Comparison of ENCODE assay signal across 8 mouse cellular contexts in genomic region chr4:138453753-138454570, GRCm38 (mm10). TPM values are rescaled to one million over a fixed set of nuclear protein-coding genes. Genes with fewer than 3 reads are reported as not detected.
DNase-seq lines count a peak whose midpoint lies in the region; ATAC-seq and TF ChIP-seq lines count a peak whose summit lies in the region.

TSS of gene Camk2n1 (plus strand) at chr4:138454314.

- no peaks in the 10 kb centered on the region for H3K27me3 ChIP-seq in hindbrain, embryonic 16.5 days (replicated peaks; ENCODE audit: control insufficient read depth, insufficient read depth, low read length)

- no peak for TF ChIP-seq CTCF in gastrocnemius, adult 2 months (IDR thresholded peaks at IDR 0.05)

- intact Hi-C loops in gastrocnemius, adult 2 months (cut with DNase I): loop anchor here (2.0 kb wide), 1 partner anchor 103 kb away; no protein-coding TSS in a partner anchor

- peak within 1 kb of the TSS; percentile 97 for H3K9ac ChIP-seq in hindbrain, embryonic 16.5 days (ENCODE audit: low read depth, low read length)

- peak; percentile 83 for ATAC-seq in hindbrain, embryonic 16.5 days

- peak within 1 kb of the TSS; percentile 89 for H3K4me3 ChIP-seq in gastrocnemius, adult 2 months
- peak within 1 kb of the TSS; percentile 98 for H3K4me3 ChIP-seq in hindbrain, embryonic 16.5 days (ENCODE audit: low read length)

- H3K36me3 ChIP-seq in hindbrain, embryonic 16.5 days (ENCODE audit: control insufficient read depth, insufficient read depth, low read length): no peaks in the 10 kb centered on the region

- WGBS in hindbrain, embryonic 16.5 days: under 1% methylated on average over 57 of the region's 64 CpGs

- peaks cover 34% of the 10 kb centered on the region for H3K4me1 ChIP-seq in hindbrain, embryonic 16.5 days (ENCODE audit: control insufficient read depth, insufficient read depth, low read depth, low read length)

- no peaks in the 10 kb centered on the region for H3K9me3 ChIP-seq in hindbrain, embryonic 16.5 days (ENCODE audit: control insufficient read depth, low read length)

- H3K27ac ChIP-seq in gastrocnemius, adult 2 months: peak within 1 kb of the TSS; percentile 93
- peak within 1 kb of the TSS; percentile 96 for H3K27ac ChIP-seq in hindbrain, embryonic 16.5 days (ENCODE audit: low read depth, low read length)

- DNase-seq in ZHBTc4 (ENCODE audit: low read depth, low spot score): peak; percentile 77
- peak; percentile 76 to 89 for DNase-seq in cerebellum, postnatal 36 days
- peak; percentile 90 for DNase-seq in gastrocnemius, adult 2 months
- peak; percentile 75 for DNase-seq in left cerebral cortex, adult 11 months (ENCODE audit: low spot score)
- peak; percentile 92 for DNase-seq in lung, postnatal 10 days
- DNase-seq in ovary, postnatal 36 days (ENCODE audit: low spot score): peak; percentile 83
- peak; percentile 45 for DNase-seq in urinary bladder, postnatal 10 days (ENCODE audit: low spot score)

- H3K4me2 ChIP-seq in hindbrain, embryonic 16.5 days (ENCODE audit: low read length): peak within 1 kb of the TSS; percentile 92

RNA-seq across cellular contexts. Expression of gene Camk2n1, which starts in this region (rescaled TPM):
- 1 to 10 TPM; 5.8 to 7.0 TPM for total RNA-seq in gastrocnemius, adult 2 months (2021)
- 15.5 and 16.7 TPM in 2 replicates for polyA plus RNA-seq in hindbrain, embryonic 16.5 days (2015; fragmentation: Nextera tagmentation; extraction: Ambion mirVana)

Comparison
In these comparisons a context has a peak if more than half of its experiments do, and no peak if none do; other contexts are left out.
1. Peak in every context shown above with its lines: DNase-seq, ATAC-seq, H3K4me3 ChIP-seq and H3K27ac ChIP-seq.